Mouse (Mus musculus): ENCODE measurements around the gene Kcnn1.
A peak's percentile ranks its signal among the peaks of the same experiment; 100 is the strongest.

GRCm38 (mm10) chr8:70844523-70844922, 18.5 kb downstream of the Kcnn1 start:
- TF ChIP-seq CTCF (IDR thresholded peaks at IDR 0.05; ENCODE audit: borderline replicate concordance, control insufficient read depth, extremely low read depth, insufficient read depth, low read length, poor library complexity) (peak; percentile 96), POLR2A (IDR thresholded peaks at IDR 0.05; ENCODE audit: control insufficient read depth, extremely low read depth, insufficient read depth, low read length, poor library complexity) (no peak)

Data from thymus, adult 2 months (tissue).